Mouse (Mus musculus): ENCODE results near the gene Pgls. TPM values are rescaled to one million over a fixed set of nuclear protein-coding genes. Genes with fewer than 3 reads are reported as not detected.

Gene Pgls
- polyA plus RNA-seq, 1 experiment from 2014 or later: 127 TPM

- ChIA-PET POLR2A (no interaction called here), CTCF (interaction anchor here (0.8 to 0.9 kb wide), 2 partner anchors 8 to 16 kb away, joined by 3 read pairs; no protein-coding TSS in a partner anchor)
- no peak for TF ChIP-seq CTCF (IDR thresholded peaks at IDR 0.05)
- ATAC-seq: peak; percentile 9
- DNase-seq (ENCODE audit: low read depth, low spot score): no peak
- no peaks in the 10 kb centered on the region for H3K27me3 ChIP-seq
- in situ Hi-C loops (cut with MboI; ENCODE audit: low pct_unique_long_range_greater_than_20kb): no loop called here
Measured at GRCm38 (mm10) chr8:71629781-71630212, 37.8 kb downstream of the Pgls start.

- H3K27me3 ChIP-seq: no peaks in the 10 kb centered on the region
- ATAC-seq (no peak), DNase-seq (ENCODE audit: low read depth, low spot score) (no peak)
- in situ Hi-C loops (cut with MboI; ENCODE audit: low pct_unique_long_range_greater_than_20kb): no loop called here
- ChIA-PET POLR2A (no interaction called here), CTCF (interaction anchor here (0.8 to 1.3 kb wide), 2 partner anchors 15 to 30 kb away, joined by 3 read pairs; no protein-coding TSS in a partner anchor)
- TF ChIP-seq CTCF (IDR thresholded peaks at IDR 0.05): no peak
Measured at GRCm38 (mm10) chr8:71630761-71631160, 38.8 kb downstream of the Pgls start.

- in situ Hi-C loops (cut with MboI; ENCODE audit: low pct_unique_long_range_greater_than_20kb): no loop called here
- no peak for TF ChIP-seq CTCF (IDR thresholded peaks at IDR 0.05)
- DNase-seq (ENCODE audit: low read depth, low spot score) (no peak), ATAC-seq (no peak)
- CTCF ChIA-PET: no interaction called here
- POLR2A ChIA-PET: no interaction called here
- no peaks in the 10 kb centered on the region for H3K27me3 ChIP-seq
Measured at GRCm38 (mm10) chr8:71631897-71632296, 39.9 kb downstream of the Pgls start.

- ATAC-seq (no peak), DNase-seq (ENCODE audit: low read depth, low spot score) (no peak)
- H3K27me3 ChIP-seq: no peaks in the 10 kb centered on the region
- ChIA-PET CTCF (no interaction called here), POLR2A (no interaction called here)
- in situ Hi-C loops (cut with MboI; ENCODE audit: low pct_unique_long_range_greater_than_20kb): no loop called here
- TF ChIP-seq CTCF (IDR thresholded peaks at IDR 0.05): no peak
Measured at GRCm38 (mm10) chr8:71633164-71633563, 41.2 kb downstream of the Pgls start.

GRCm38 (mm10) chr8:71633981-71634667 is 42.1 kb downstream of the Pgls start:
- in situ Hi-C loops (cut with MboI; ENCODE audit: low pct_unique_long_range_greater_than_20kb): no loop called here
- no peak for DNase-seq (ENCODE audit: low read depth, low spot score)
- TF ChIP-seq CTCF (IDR thresholded peaks at IDR 0.05): no peak
- CTCF ChIA-PET: no interaction called here
- ATAC-seq: no peak
- POLR2A ChIA-PET: no interaction called here
- no peaks in the 10 kb centered on the region for H3K27me3 ChIP-seq

- ChIA-PET POLR2A (no interaction called here), CTCF (interaction anchor here (0.9 kb wide), 1 partner anchor 8 kb away, joined by 3 read pairs; no protein-coding TSS in a partner anchor)
- DNase-seq (ENCODE audit: low read depth, low spot score): peak; percentile 20
- no peaks in the 10 kb centered on the region for H3K27me3 ChIP-seq
- TF ChIP-seq CTCF (IDR thresholded peaks at IDR 0.05): no peak
- in situ Hi-C loops (cut with MboI; ENCODE audit: low pct_unique_long_range_greater_than_20kb): no loop called here
- ATAC-seq: peak; percentile 33
Measured at GRCm38 (mm10) chr8:71637149-71638095, 45.4 kb downstream of the Pgls start.

GRCm38 (mm10) chr8:71638321-71638720 is 46.3 kb downstream of the Pgls start:
- in situ Hi-C loops (cut with MboI; ENCODE audit: low pct_unique_long_range_greater_than_20kb): no loop called here
- no peaks in the 10 kb centered on the region for H3K27me3 ChIP-seq
- no peak for ATAC-seq
- DNase-seq (ENCODE audit: low read depth, low spot score): no peak
- TF ChIP-seq CTCF (IDR thresholded peaks at IDR 0.05): no peak
- ChIA-PET CTCF (no interaction called here), POLR2A (no interaction called here)

GRCm38 (mm10) chr8:71639318-71639717 is 47.3 kb downstream of the Pgls start:
- POLR2A ChIA-PET: interaction anchor here (0.6 to 0.9 kb wide), 2 partner anchors 47 to 95 kb away, joined by 3 to 4 read pairs; partner anchors contain the start of gene Pgls
- DNase-seq (ENCODE audit: low read depth, low spot score) (no peak), ATAC-seq (no peak)
- CTCF ChIA-PET: no interaction called here
- no peaks in the 10 kb centered on the region for H3K27me3 ChIP-seq
- TF ChIP-seq CTCF (IDR thresholded peaks at IDR 0.05): no peak
- in situ Hi-C loops (cut with MboI; ENCODE audit: low pct_unique_long_range_greater_than_20kb): no loop called here

GRCm38 (mm10) chr8:71645510-71645909 is 53.5 kb downstream of the Pgls start:
- TF ChIP-seq CTCF (IDR thresholded peaks at IDR 0.05): no peak
- ChIA-PET POLR2A (no interaction called here), CTCF (interaction anchor here (1.1 to 1.7 kb wide), 3 partner anchors 14 to 83 kb away, joined by 3 to 4 read pairs (median 3); no protein-coding TSS in a partner anchor)
- in situ Hi-C loops (cut with MboI; ENCODE audit: low pct_unique_long_range_greater_than_20kb): no loop called here
- ATAC-seq (no peak), DNase-seq (ENCODE audit: low read depth, low spot score) (no peak)
- H3K27me3 ChIP-seq: no peaks in the 10 kb centered on the region

Other genes with a start within 250 kb of the Pgls start
- gene Use1, start 225.3 kb upstream of the Pgls start, polyA plus RNA-seq (2021): 123 TPM
- 19.9 TPM for gene Ocel1, start 220.9 kb upstream of the Pgls start, polyA plus RNA-seq (2021)
- 140 TPM for gene Nr2f6, start 210.2 kb upstream of the Pgls start, polyA plus RNA-seq (2021)
- 0.36 TPM for gene Ushbp1, start 196.4 kb upstream of the Pgls start, polyA plus RNA-seq (2021)
- 103 TPM for gene Babam1, start 195.3 kb upstream of the Pgls start, polyA plus RNA-seq (2021)
- 9.0 TPM for gene Ankle1, start 186.2 kb upstream of the Pgls start, polyA plus RNA-seq (2021)
- 73.0 TPM for gene Abhd8, start 128.5 kb upstream of the Pgls start, polyA plus RNA-seq (2021)
- gene Mrpl34, start 127.2 kb upstream of the Pgls start, polyA plus RNA-seq (2021): 81.5 TPM
- 67.8 TPM for gene Dda1, start 123.0 kb upstream of the Pgls start, polyA plus RNA-seq (2021)
- 38.2 TPM for gene Ano8, start 106.2 kb upstream of the Pgls start, polyA plus RNA-seq (2021)
- gene Gtpbp3, start 104.1 kb upstream of the Pgls start, polyA plus RNA-seq (2021): 44.1 TPM
- 0.21 TPM for gene Plvap, start 80.4 kb upstream of the Pgls start, polyA plus RNA-seq (2021)
- gene Ccdc194, start 66.5 kb upstream of the Pgls start, polyA plus RNA-seq (2021): 0.08 TPM
- 141 TPM for gene Bst2, start 54.7 kb upstream of the Pgls start, polyA plus RNA-seq (2021)
- 103 TPM for gene Mvb12a, start 49.3 kb upstream of the Pgls start, polyA plus RNA-seq (2021)
- 3.4 TPM for gene Tmem221, start 33.3 kb upstream of the Pgls start, polyA plus RNA-seq (2021)
- 0.85 TPM for gene Nxnl1, start 25.6 kb upstream of the Pgls start, polyA plus RNA-seq (2021)
- gene Slc27a1, start 23.3 kb upstream of the Pgls start, polyA plus RNA-seq (2021): 40.9 TPM
- gene Fam129c, start 5.5 kb downstream of the Pgls start, polyA plus RNA-seq (2021): 10.8 TPM
- gene Colgalt1, start 18.8 kb downstream of the Pgls start, polyA plus RNA-seq (2021): 117 TPM
- gene Unc13a, start 79.6 kb downstream of the Pgls start, polyA plus RNA-seq (2021): 2.5 TPM
- 26.7 TPM for gene Jak3, start 84.1 kb downstream of the Pgls start, polyA plus RNA-seq (2021)
- gene Insl3, start 97.0 kb downstream of the Pgls start, polyA plus RNA-seq (2021): 8.8 TPM
- gene B3gnt3, start 109.6 kb downstream of the Pgls start, polyA plus RNA-seq (2021): 1.4 TPM
- gene Fcho1, start 133.5 kb downstream of the Pgls start, polyA plus RNA-seq (2021): 5.6 TPM

Data from Patski (cell line).